Mouse (Mus musculus) ovary, postnatal 14 days (tissue): ENCODE data around the gene Polk.
A peak's percentile ranks its signal among the peaks of the same experiment; 100 is the strongest.

Source experiments
- DNase-seq: peaks from one replicate; pipeline ENCODE4 v3.0.0; 2022; ENCODE audit warnings: low spot score

The Polk gene

GRCm38 (mm10) chr13:96462644-96463043, 79.7 kb downstream of the Polk start:
- DNase-seq, result no peak

GRCm38 (mm10) chr13:96458606-96459005, 83.8 kb downstream of the Polk start:
- DNase-seq, result no peak

DNA sequence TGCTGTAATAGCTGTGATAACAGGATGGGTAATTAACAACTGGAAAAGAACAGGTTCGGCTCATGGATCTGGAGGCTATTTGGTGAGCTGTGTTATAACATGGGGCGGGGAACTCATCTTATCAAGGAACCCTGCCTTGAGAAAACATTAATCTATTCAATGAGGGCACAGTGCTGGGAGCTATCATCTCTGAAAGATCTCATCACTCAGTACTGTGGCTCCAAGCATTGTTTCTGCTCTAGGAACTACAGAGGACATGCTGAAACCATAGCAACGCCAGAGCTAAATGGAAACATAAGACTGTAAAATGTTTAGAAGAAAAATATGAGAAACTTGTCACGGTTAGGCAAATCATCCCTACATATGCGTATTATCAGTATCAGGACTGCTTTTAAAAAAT, 84.4 kb downstream of the Polk start:
- no peak for DNase-seq

DNA sequence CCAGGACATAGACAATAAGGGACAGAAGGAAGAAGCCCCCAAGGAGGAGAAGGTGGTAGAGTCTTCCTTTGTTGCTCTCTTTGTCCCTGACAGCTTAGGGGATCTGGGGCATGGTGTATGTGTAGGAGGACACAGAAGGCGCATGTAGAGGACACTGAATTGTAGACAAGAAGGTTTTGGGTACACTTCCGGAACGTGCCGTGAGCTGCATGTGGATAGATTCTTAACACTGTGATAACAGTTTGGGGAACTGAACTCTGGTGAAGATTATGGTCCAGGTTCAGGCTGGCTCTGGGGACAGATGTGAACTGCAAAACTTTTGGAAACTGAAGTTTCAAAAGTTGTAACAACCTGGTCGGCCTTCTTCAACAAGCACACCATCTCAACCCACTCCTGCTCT, 84.8 kb downstream of the Polk start:
- no peak for DNase-seq

GRCm38 (mm10) chr13:96454288-96454687, 88.1 kb downstream of the Polk start:
- no peak for DNase-seq

DNA sequence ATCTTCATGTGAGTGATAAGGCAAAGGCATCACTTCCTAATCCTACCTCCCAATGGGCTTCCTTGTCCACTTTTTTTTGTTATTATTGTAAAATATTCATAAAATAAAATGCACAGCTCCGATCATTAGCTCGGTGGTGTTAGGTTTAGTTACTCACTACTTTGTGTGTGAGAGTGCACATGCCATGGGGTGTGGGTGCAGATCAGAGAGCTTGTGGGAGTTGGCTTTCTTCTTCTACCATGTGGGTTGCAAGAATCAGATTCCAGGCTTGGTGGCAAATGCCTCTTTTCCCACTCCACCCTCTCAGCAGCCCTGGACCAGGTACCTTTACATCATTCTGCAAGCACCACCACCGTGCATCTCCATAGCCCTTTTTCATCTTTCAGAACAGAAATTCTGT, 89.8 kb downstream of the Polk start:
- no peak for DNase-seq

DNA sequence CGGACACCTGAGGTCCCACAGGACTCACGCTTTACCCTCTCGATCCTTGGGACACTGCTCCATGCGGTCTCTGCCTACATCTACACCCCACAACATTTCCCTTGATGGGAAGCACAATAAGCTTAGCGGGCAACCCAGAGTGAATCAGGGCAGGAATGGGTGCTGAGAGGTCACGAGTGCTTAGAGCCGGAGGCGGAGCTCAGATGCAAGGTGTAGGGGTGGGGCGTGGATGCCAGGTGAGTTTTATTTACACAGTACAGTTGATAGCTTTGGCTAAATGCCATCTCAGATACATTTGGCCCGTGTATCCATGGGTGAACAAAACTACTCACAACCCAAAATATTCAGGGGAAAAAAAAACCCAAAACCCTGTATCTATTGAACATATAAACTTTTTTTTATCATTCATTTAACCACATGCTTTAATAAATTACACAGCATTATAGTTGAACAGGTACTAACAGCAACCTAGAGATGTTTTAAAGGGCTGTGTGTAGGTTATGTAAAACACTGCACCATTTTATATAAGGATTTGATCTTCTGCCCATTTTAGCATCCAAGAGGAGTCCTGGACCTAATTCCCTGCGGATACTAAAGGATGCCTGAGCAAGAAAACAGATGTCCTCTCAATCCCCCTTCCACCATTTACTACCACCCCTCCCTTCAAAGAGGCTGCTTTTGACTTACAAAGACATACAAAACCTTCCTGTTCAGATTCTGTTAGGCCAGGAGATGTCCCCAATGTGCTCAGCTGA, 90.8 kb downstream of the Polk start:
- no peak for DNase-seq

- no peak for DNase-seq
Observed at GRCm38 (mm10) chr13:96450869-96451268, 91.5 kb downstream of the Polk start.

GRCm38 (mm10) chr13:96450205-96450856, 92.0 kb downstream of the Polk start:
- DNase-seq, result no peak

GRCm38 (mm10) chr13:96440436-96440835, 101.9 kb downstream of the Polk start:
- no peak for DNase-seq

DNA sequence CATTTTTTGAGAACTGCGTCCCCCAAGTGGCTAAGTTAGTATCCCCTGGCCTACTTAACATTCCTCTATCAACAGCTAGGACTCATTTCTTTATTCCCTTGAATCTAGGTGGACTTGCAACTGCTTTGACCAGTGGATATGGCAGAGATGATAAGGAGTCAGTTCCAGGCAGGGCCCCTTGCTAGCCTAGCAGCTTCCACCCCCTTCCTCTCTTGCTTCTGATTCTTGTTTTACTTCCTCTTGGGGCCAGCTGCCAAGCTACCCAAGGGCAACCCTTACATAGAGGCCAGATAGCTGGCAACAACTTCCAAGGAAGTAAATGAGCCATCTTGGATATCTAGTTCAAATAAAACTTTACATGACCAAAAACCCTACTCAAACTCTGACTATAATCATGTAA, 105.5 kb downstream of the Polk start:
- no peak for DNase-seq

DNA sequence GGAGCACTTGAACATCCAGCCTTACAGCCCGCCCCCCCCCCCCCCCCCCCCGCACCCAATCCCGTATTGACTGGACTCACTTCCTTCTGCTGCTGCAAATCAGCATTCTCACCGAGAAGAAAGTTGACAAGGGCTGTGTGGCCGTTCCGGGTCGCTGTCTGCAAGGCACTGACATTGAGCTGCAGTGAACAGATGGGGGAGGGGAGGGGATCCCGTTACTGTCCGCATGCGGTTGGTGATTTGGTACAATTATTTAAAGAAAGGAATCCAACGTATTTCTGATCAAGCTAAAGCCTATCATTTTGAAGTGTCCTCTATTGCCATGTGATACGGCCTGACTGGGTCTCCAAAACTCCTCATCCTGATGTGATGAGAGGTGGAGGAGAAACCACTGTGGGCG, 106.6 kb downstream of the Polk start:
- no peak for DNase-seq

DNA sequence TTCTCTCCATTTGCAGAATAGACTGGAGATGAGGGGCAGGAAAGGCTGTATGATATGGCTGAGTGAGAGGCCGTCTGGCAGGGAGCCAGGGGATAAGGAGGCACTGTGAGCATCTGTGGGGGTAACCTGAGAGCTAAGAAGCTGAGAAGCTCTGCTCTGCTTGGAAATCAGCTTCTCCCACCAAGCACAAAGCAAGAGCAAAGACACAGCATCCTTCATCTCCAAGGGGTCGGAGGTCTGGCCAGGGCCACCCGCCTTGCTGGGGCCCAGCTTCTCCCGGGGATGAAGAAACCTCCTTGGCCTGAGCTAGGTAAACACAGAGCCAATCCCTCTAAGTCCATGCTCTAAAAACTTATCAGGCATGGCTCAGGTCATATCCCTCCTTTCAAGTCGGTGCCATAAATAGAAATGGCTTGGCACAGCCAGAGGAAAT, 107.5 kb downstream of the Polk start:
- DNase-seq, result no peak

DNA sequence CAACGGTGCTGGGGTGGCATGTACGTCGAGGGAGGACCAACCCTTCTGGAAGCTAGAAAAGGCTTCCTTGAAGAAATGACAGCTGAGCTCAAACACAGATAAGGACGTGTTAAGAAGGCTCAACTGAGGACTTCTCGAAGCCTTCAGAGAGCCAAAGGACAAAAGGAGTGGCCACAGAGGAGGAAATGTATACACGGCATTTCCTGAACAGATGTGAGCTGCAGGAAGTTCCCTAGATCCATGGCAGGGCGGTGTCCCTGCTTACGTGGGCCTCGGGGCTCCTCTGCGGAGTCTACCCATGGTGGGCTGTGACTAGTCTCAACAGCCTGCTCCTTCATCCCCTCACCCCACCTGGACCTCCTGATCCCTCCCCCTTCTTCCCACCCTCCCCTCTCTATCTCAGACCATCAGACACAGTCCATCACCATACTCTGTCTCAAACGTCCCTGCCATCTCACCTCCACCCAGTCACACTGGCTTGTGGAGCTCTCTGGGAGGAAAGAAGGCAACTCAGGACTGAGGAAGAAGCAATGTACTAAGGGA, 108.7 kb downstream of the Polk start:
- no peak for DNase-seq

DNA sequence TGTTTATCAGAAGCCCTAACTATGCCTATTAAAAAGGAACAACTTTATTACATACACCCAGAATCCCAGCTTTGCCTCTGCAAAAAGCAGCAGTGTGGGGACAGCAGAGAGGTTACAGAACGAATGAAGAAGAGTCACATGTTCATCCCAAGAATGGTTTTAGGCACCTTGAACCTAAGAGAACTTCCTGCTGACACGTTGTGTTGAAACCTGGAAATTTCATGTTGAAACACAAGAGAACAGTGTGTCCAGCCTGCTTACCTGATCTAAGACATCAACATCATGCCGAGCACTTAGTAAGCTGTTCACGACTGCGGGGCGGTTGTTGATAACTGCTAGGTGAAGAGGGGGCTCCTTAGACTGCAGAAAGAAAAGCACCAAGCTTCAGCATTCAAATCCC, 109.3 kb downstream of the Polk start:
- DNase-seq, result no peak

DNA sequence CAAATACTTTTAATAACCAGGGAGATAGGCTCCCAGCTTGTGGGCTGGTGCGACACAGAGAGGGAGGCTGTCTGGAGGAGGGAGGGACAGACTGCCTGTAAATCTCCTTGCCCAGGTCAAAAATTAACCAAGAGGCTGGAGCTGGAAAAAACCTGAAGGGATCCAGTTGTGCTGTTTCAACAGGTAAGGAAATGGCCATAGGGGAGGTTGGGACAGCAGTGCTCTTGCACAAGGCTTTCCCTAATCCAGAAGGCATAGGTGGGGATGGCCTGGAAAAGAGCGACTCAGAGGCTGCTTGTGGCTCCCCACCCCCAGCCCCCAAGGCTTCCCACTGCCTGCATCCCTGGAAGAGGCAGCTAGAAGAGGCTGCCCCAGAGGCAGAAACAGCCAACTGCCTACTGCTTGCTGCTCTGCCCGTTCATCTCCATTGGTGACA, 110.0 kb downstream of the Polk start:
- DNase-seq, result no peak

- peak; percentile 88 for DNase-seq
Observed at GRCm38 (mm10) chr13:96431595-96432156, 110.7 kb downstream of the Polk start.
